Mouse (Mus musculus): Measurements from ENCODE around the gene Olfr1367. TPM values are rescaled to one million over a fixed set of nuclear protein-coding genes. Genes with fewer than 3 reads are reported as not detected.
A peak's percentile ranks its signal among the peaks of the same experiment; 100 is the strongest.

Gene Olfr1367
- polyA plus RNA-seq, 1 experiment from 2014 or later, result not detected

DNA sequence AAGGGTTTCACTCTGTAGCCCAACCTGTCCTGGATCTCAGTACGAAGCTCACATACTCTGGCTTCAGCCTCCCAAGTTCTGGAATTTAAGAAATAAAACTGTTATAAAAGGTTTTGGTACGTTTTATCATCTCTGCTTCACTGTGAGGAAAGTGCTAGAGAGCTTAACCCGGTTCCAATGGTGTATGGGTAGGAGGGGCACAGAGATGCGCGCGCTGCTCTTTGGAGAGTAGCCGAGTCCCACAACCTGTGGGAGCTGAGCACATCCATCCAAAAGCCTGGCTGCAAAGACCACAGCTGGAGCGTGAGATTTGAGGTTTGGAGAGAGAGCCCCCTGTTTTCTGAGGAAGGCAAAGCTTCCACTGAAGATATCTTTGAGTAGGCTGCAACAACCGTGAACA, 19.3 kb upstream of the Olfr1367 start:
- WGBS, result 2% methylated on average over 9 of the region's 9 CpGs
- ATAC-seq, result no peak
- Histone ChIP-seq H3K4me3 (ENCODE audit: low read depth, low read length) (peak overlapping the region; percentile 24; the same call in 1 of the 2 replicates), H3K27me3 (replicated peaks; ENCODE audit: insufficient read depth, low read length) (no peaks in the 10 kb centered on the region), H3K9me3 (ENCODE audit: low read length) (no peaks in the 10 kb centered on the region), H3K27ac (ENCODE audit: low read length) (no peak overlapping the region), H3K9ac (replicated peaks; ENCODE audit: low read depth) (no peak overlapping the region), H3K4me2 (replicated peaks; ENCODE audit: low read depth, low read length) (peak overlapping the region; percentile 50), H3K4me1 (ENCODE audit: insufficient read depth, low read depth, low read length) (no peaks in the 10 kb centered on the region), H3K36me3 (ENCODE audit: insufficient read depth, low read length) (no peaks in the 10 kb centered on the region)
- DNase-seq (ENCODE audit: low spot score), result no peak
- TF ChIP-seq EP300 (IDR thresholded peaks at IDR 0.05), result no peak
- TF ChIP-seq CTCF (IDR thresholded peaks at IDR 0.05), result no peak

DNA sequence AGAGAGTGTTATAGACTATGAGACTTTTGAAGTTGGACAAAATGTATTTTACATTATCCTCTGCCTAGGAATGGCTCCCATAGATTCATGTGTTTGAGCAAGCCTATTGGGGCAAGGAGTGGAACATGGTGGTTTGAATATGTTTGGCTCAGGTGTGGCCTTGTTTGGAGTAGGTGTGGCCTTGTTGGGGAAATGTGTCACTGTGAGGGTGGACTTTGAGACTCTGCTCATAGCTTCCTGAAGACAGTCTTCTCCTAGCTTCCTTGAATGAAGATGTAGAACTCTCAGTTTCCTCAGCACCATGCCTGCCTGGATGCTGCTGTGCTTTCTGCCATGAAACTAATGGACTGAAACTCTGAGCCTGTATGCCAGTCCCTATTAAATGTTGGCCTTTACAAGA, 3.9 kb downstream of the Olfr1367 start:
- H3K9me3 ChIP-seq (ENCODE audit: low read length), result no peaks in the 10 kb centered on the region
- no peaks in the 10 kb centered on the region for H3K36me3 ChIP-seq (ENCODE audit: insufficient read depth, low read length)
- no peak for TF ChIP-seq EP300 (IDR thresholded peaks at IDR 0.05)
- no peak for TF ChIP-seq CTCF (IDR thresholded peaks at IDR 0.05)
- ATAC-seq (no peak), DNase-seq (ENCODE audit: low spot score) (no peak)
- H3K4me1 ChIP-seq (ENCODE audit: insufficient read depth, low read depth, low read length), result no peaks in the 10 kb centered on the region
- H3K4me3 ChIP-seq (ENCODE audit: low read depth, low read length), result no peak overlapping the region
- no peaks in the 10 kb centered on the region for H3K27me3 ChIP-seq (replicated peaks; ENCODE audit: insufficient read depth, low read length)
- H3K4me2 ChIP-seq (replicated peaks; ENCODE audit: low read depth, low read length), result no peak overlapping the region
- H3K27ac ChIP-seq (ENCODE audit: low read length), result no peak overlapping the region
- H3K9ac ChIP-seq (replicated peaks; ENCODE audit: low read depth), result no peak overlapping the region

DNA sequence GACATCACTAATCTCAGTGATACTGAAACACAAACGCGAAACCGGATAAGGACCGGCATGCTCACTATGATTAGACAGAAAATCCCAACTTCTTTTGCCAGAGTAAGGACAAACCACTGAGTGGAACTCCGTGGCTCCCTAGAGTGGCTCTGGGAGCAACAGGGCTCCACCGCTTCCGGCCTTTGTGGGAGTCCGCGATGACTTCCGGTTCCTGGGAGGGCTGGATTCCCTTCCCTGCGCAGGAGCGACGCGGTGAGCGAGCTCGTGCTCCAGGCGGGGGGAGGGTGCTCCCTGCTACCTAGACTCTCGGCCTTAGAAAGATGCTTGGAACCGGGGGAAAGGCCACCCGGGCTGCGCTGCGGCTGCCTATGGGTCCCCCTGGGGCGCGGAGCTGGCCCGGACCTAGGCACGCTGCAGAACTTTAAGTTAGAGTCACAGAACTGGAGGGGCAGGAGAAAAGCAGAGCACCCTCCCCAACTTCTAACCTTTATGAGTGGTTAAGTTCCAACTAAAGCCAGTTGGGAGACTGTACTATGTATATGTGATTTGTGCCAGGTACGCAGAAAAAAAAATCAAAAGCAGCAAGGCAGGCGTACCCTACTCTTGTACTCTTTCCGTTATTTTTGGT, 16.0 kb downstream of the Olfr1367 start, which contains the start of gene Zscan12:
Gene Zscan12, plus strand, starts transcription at position 200 of the 628 bp plus-strand sequence.
- DNase-seq (ENCODE audit: low spot score) (peak; percentile 98), ATAC-seq (peak; percentile 100)
- Histone ChIP-seq H3K4me1 (ENCODE audit: insufficient read depth, low read depth, low read length) (no peaks in the 10 kb centered on the region; the same call in 1 of the 2 replicates), H3K27ac (ENCODE audit: low read length) (peak within 1 kb of the TSS; percentile 65), H3K27me3 (replicated peaks; ENCODE audit: insufficient read depth, low read length) (no peaks in the 10 kb centered on the region), H3K36me3 (ENCODE audit: insufficient read depth, low read length) (no peaks in the 10 kb centered on the region), H3K4me2 (replicated peaks; ENCODE audit: low read depth, low read length) (peak within 1 kb of the TSS; percentile 68), H3K9ac (replicated peaks; ENCODE audit: low read depth) (peak within 1 kb of the TSS; percentile 64), H3K4me3 (ENCODE audit: low read depth, low read length) (peak within 1 kb of the TSS; percentile 75), H3K9me3 (ENCODE audit: low read length) (no peaks in the 10 kb centered on the region)
- TF ChIP-seq CTCF (IDR thresholded peaks at IDR 0.05) (no peak), EP300 (IDR thresholded peaks at IDR 0.05) (no peak)
- under 1% methylated on average over 29 of the region's 29 CpGs for WGBS

DNA sequence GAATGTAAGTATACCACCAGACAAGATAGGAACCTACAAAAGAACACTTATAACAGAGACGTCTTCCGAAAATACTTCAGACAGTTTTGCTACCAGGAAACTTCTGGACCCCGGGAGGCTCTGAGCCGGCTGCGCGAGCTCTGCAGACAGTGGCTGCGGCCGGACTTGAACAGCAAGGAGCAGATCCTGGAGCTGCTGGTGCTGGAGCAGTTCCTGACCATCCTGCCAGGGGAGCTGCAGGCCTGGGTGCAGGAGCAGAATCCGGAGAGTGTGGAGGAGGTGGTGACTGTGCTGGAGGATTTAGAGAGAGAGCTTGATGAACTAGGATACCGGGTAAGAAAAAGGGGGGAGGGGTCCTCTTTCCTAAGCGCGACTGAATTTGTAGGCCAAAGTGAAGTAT, 17.0 kb downstream of the Olfr1367 start:
- Histone ChIP-seq H3K9me3 (ENCODE audit: low read length) (no peaks in the 10 kb centered on the region), H3K4me1 (ENCODE audit: insufficient read depth, low read depth, low read length) (no peaks in the 10 kb centered on the region; the same call in 1 of the 2 replicates), H3K27ac (ENCODE audit: low read length) (no peak overlapping the region), H3K27me3 (replicated peaks; ENCODE audit: insufficient read depth, low read length) (no peaks in the 10 kb centered on the region), H3K9ac (replicated peaks; ENCODE audit: low read depth) (0 out of 2 replicates have a peak overlapping the region, but pooled peaks have one; percentile 2), H3K4me2 (replicated peaks; ENCODE audit: low read depth, low read length) (peak overlapping the region; percentile 68), H3K4me3 (ENCODE audit: low read depth, low read length) (peak overlapping the region; percentile 75; the same call in 1 of the 2 replicates), H3K36me3 (ENCODE audit: insufficient read depth, low read length) (no peaks in the 10 kb centered on the region)
- TF ChIP-seq EP300 (IDR thresholded peaks at IDR 0.05) (no peak), CTCF (IDR thresholded peaks at IDR 0.05) (peak; percentile 30)
- ATAC-seq (no peak), DNase-seq (ENCODE audit: low spot score) (peak; percentile 9)
- 59% methylated on average over 12 of the region's 12 CpGs for WGBS

- peaks cover 5% of the 10 kb centered on the region; the same call in 1 of the 2 replicates for H3K36me3 ChIP-seq (ENCODE audit: insufficient read depth, low read length)
- no peaks in the 10 kb centered on the region; the same call in 1 of the 2 replicates for H3K4me1 ChIP-seq (ENCODE audit: insufficient read depth, low read depth, low read length)
- ATAC-seq (no peak), DNase-seq (ENCODE audit: low spot score) (no peak)
- WGBS, result 53% methylated on average over 6 of the region's 6 CpGs
- no peaks in the 10 kb centered on the region for H3K27me3 ChIP-seq (replicated peaks; ENCODE audit: insufficient read depth, low read length)
- no peaks in the 10 kb centered on the region for H3K9me3 ChIP-seq (ENCODE audit: low read length)
- H3K4me2 ChIP-seq (replicated peaks; ENCODE audit: low read depth, low read length), result no peak overlapping the region
- H3K4me3 ChIP-seq (ENCODE audit: low read depth, low read length), result no peak overlapping the region
- TF ChIP-seq EP300 (IDR thresholded peaks at IDR 0.05), result no peak
- no peak for TF ChIP-seq CTCF (IDR thresholded peaks at IDR 0.05)
- H3K27ac ChIP-seq (ENCODE audit: low read length), result no peak overlapping the region
- no peak overlapping the region for H3K9ac ChIP-seq (replicated peaks; ENCODE audit: low read depth)
Measured at GRCm38 (mm10) chr13:21366635-21367034, 19.9 kb downstream of the Olfr1367 start.

GRCm38 (mm10) chr13:21372700-21373099, 26.0 kb downstream of the Olfr1367 start:
- Histone ChIP-seq H3K9me3 (ENCODE audit: low read length) (no peaks in the 10 kb centered on the region), H3K27me3 (replicated peaks; ENCODE audit: insufficient read depth, low read length) (no peaks in the 10 kb centered on the region), H3K36me3 (ENCODE audit: insufficient read depth, low read length) (peaks cover 5% of the 10 kb centered on the region; the same call in 1 of the 2 replicates), H3K9ac (replicated peaks; ENCODE audit: low read depth) (no peak overlapping the region), H3K4me2 (replicated peaks; ENCODE audit: low read depth, low read length) (no peak overlapping the region), H3K27ac (ENCODE audit: low read length) (no peak overlapping the region), H3K4me3 (ENCODE audit: low read depth, low read length) (no peak overlapping the region), H3K4me1 (ENCODE audit: insufficient read depth, low read depth, low read length) (no peaks in the 10 kb centered on the region)
- no peak for ATAC-seq
- no peak for TF ChIP-seq EP300 (IDR thresholded peaks at IDR 0.05)
- no peak for DNase-seq (ENCODE audit: low spot score)
- WGBS, result 82% methylated on average over 2 of the region's 2 CpGs
